Mouse (Mus musculus) heart, embryonic 11.5 days (tissue): ENCODE data around the gene Gm20547. TPM values are rescaled to one million over a fixed set of nuclear protein-coding genes. Genes with fewer than 3 reads are reported as not detected.
"Not testable (repeated sequence)": the region's sequence is repeated elsewhere in the genome, so short reads cannot be mapped to it uniquely, and the experiment has no call there.

Experiments
- ATAC-seq: fragments of 200-750 bp; cut with Nextera tagmentation; replicated peaks from 2 replicates; pipeline ENCODE4 v1.8.0; 2017; ENCODE audit warnings: moderate library complexity; ENCODE audit not compliant: insufficient number of reproducible peaks, low FRiP score, low TSS enrichment
- H3K27ac ChIP-seq: fragments of 300-500 bp; sonication (generic); 2 replicates; pipeline ENCODE4 v1.5.1; 2014; ENCODE audit warnings: mild to moderate bottlenecking, low read depth, low read length
- H3K27me3 ChIP-seq: fragments of 300-500 bp; sonication (generic); 2 replicates; pipeline ENCODE4 v1.6.1; 2014; ENCODE audit warnings: mild to moderate bottlenecking, low read length, mixed read lengths; ENCODE audit not compliant: control insufficient read depth, insufficient read depth
- H3K36me3 ChIP-seq: fragments of 300-500 bp; sonication (generic); 2 replicates; pipeline ENCODE4 v1.6.1; 2014; ENCODE audit warnings: mild to moderate bottlenecking, low read length, moderate library complexity, mixed read lengths; ENCODE audit not compliant: control insufficient read depth, insufficient read depth
- H3K4me1 ChIP-seq: fragments of 300-500 bp; sonication (generic); 2 replicates; pipeline ENCODE4 v1.6.1; 2014; ENCODE audit warnings: low read length; ENCODE audit not compliant: control insufficient read depth, insufficient read depth
- H3K4me2 ChIP-seq: fragments of 300-500 bp; sonication (generic); 2 replicates; pipeline ENCODE4 v1.6.1; 2014; ENCODE audit warnings: mild to moderate bottlenecking, moderate library complexity
- H3K4me3 ChIP-seq: fragments of 300-500 bp; sonication (generic); 2 replicates; pipeline ENCODE4 v1.5.1; 2014; ENCODE audit warnings: low read depth, low read length
- H3K9ac ChIP-seq: fragments of 300-500 bp; sonication (generic); 2 replicates; pipeline ENCODE4 v1.6.1; 2014; ENCODE audit warnings: mild to moderate bottlenecking, low read depth, low read length, moderate library complexity
- H3K9me3 ChIP-seq: fragments of 300-500 bp; sonication (generic); replicated peaks from 2 replicates; pipeline ENCODE4 v1.6.1; 2016; ENCODE audit warnings: low read length; ENCODE audit not compliant: control insufficient read depth
- WGBS: fragments of 180-500 bp; shearing (Covaris S2); extraction: QIAGEN DNeasy Blood & Tissue Kit; methylation state at CpG from one replicate; pipeline ENCODE4 v1.1.7; 2014; ENCODE audit not compliant: insufficient replicate concordance; 5-methylcytosine and 5-hydroxymethylcytosine counted together
- microRNA-seq: library from miRNA; unstranded; fragments of <30 nt; microRNA quantifications from one replicate; pipeline ENCODE4, GENCODE M21; 2016; ENCODE audit warnings: borderline number of aligned reads
- polyA plus RNA-seq: library from polyadenylated mRNA; unstranded; fragments of >200 nt; fragmentation: Nextera tagmentation; extraction: Ambion mirVana; gene quantifications from 2 replicates; pipeline ENCODE4 v1.2.1, GENCODE M21; 2014

Gm20547 gene
- polyA plus RNA-seq, 1 experiment from 2014 or later: not detected

DNA sequence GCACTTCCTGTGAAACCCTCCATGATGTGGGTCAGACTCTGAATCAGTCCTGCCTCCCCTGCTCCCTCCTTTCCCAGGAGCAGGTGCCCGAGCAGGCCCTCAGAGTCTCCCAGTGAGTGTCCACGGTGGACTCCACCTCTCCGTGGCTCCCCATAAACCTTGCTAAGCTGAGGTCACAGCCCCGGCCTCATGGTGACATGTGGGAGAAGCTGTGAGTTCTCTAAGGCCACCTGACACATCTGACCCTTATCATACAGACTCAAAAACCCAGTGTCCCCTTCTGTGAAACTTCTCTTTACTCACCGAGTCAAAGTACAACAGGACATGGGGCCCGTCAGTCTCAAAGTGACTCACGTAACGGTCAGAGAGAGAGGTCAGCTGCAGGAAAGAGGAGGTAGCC is 71.0 kb downstream of the Gm20547 start:
- H3K4me2 ChIP-seq, H3K36me3 ChIP-seq, H3K9me3 ChIP-seq, H3K4me1 ChIP-seq, H3K27ac ChIP-seq, H3K9ac ChIP-seq, ATAC-seq, H3K27me3 ChIP-seq, H3K4me3 ChIP-seq: not testable (repeated sequence)
- 75% methylated on average over 7 of the region's 8 CpGs for WGBS

DNA sequence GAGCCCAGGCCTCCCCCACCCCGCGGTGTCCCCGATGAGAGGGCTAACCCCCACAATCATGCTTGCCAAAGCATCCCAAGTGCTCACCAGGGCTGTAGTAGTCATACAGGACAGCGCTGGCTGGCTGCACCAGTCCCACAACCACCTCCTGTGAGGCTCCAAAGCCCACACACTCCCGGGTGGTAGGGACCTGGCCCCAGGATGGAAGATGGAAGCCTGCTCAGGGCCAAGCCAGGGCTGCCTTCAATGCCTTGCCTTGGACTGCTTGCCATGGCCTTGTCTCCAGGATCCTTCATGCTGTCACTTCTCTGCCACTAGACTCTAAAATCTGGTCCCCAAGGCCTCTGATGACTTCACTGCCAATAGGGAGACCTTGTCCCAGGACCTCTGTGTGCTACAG is 71.4 kb downstream of the Gm20547 start:
- not testable (repeated sequence) for H3K27me3 ChIP-seq, H3K4me1 ChIP-seq, H3K9me3 ChIP-seq, H3K4me3 ChIP-seq, H3K36me3 ChIP-seq, H3K4me2 ChIP-seq, H3K9ac ChIP-seq, H3K27ac ChIP-seq, ATAC-seq
- 80% methylated on average over 5 of the region's 5 CpGs for WGBS

DNA sequence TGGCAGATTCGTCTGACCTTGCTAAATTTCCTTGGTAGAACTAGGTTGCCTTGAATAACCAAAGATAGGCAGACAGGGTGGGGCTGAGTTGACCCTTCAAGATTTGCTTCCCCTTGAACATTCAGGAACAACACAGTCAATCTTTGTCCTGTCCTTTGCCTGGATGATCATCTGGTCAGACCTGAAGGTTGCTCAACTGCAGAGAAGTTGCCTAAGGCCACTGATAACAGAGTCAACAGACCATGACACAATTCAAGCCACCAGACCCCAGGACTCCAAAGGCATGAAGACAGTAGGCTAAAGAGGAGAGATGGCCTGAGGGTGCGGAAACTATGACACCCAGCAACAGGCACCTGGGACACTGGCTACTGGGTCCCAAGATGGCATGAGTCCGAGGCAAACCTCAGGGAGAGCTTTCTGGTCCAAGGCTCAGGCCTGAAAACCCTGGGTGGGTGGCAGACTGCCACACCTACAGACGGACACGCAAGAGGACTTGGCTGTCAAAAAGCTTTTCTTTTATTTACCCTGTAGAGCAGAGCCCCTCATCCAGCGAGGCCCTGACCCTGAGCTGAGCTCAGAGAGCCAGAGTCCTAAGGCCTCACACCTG is 73.1 kb downstream of the Gm20547 start:
- H3K9ac ChIP-seq: no peak overlapping the region
- WGBS: 80% methylated on average over 6 of the region's 6 CpGs
- no peaks in the 10 kb centered on the region for H3K27me3 ChIP-seq
- H3K4me2 ChIP-seq: no peak overlapping the region
- H3K27ac ChIP-seq: no peak overlapping the region
- H3K4me1 ChIP-seq: no peaks in the 10 kb centered on the region
- ATAC-seq: no peak
- H3K36me3 ChIP-seq: no peaks in the 10 kb centered on the region
- no peak overlapping the region for H3K4me3 ChIP-seq
- H3K9me3 ChIP-seq: peaks cover 4% of the 10 kb centered on the region

DNA sequence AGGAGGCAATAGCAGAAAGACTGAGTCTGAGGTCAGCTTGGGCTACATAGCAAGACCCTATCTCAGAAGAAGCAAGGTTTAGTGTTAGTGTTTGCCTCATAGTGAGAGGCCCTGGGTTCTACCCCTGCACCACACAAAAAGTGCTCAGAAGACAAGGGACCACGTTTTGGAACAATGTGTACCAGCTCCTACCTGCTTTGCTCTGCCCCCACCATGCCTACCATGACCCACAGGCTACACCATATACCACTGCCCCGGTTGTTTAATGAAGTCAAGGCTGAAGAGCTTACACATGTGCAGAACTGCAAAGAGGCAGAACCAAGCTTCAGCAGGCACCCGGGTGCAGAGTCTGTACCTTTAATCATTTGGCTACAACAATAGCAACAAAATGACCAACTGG is 74.7 kb downstream of the Gm20547 start:
- Histone ChIP-seq H3K4me1 (no peaks in the 10 kb centered on the region), H3K4me2 (no peak overlapping the region), H3K9me3 (peaks cover 4% of the 10 kb centered on the region), H3K36me3 (no peaks in the 10 kb centered on the region), H3K27ac (no peak overlapping the region), H3K27me3 (no peaks in the 10 kb centered on the region), H3K9ac (no peak overlapping the region), H3K4me3 (no peak overlapping the region)
- ATAC-seq: no peak
- WGBS: 57% methylated on average over 3 of the region's 3 CpGs

Small RNA genes lying within 50 kb of the gene (microRNA-seq; reads per million reads assigned to microRNA genes)
- gene Mir6970 (not detected), gene Mir6971 (1.2 reads per million, percentile 16 among the genes with 10 or more reads in this experiment), gene Mir6972 (not detected)

Other genes with a start within 250 kb of the Gm20547 start
- gene Fkbpl, start 237.3 kb downstream of the Gm20547 start, polyA plus RNA-seq: 10.9 and 11.4 TPM in 2 replicates
- gene Atf6b, start 234.9 kb downstream of the Gm20547 start, polyA plus RNA-seq: 41.0 and 49.8 TPM in 2 replicates
- gene Tnxb, start 211.5 kb downstream of the Gm20547 start, polyA plus RNA-seq: 0.24 and 0.27 TPM in 2 replicates
- gene C4b, start 138.2 kb downstream of the Gm20547 start, polyA plus RNA-seq: not detected in 2 replicates
- gene Cyp21a1, start 77.5 kb downstream of the Gm20547 start, polyA plus RNA-seq: not detected in 2 replicates
- 15.7 and 17.8 TPM in 2 replicates for gene Stk19, start 45.1 kb downstream of the Gm20547 start, polyA plus RNA-seq
- gene Dxo, start 45.0 kb downstream of the Gm20547 start, polyA plus RNA-seq: 37.3 and 38.7 TPM in 2 replicates
- gene Skiv2l, start 31.8 kb downstream of the Gm20547 start, polyA plus RNA-seq: 24.3 and 30.3 TPM in 2 replicates
- gene Nelfe, start 31.7 kb downstream of the Gm20547 start, polyA plus RNA-seq: 89.9 and 96.8 TPM in 2 replicates
- 0.65 and 2.5 TPM in 2 replicates for gene Cfb, start 19.5 kb downstream of the Gm20547 start, polyA plus RNA-seq
- 0.52 and 0.59 TPM in 2 replicates for gene Zbtb12, start 2.6 kb downstream of the Gm20547 start, polyA plus RNA-seq
- 0.70 and 0.94 TPM in 2 replicates for gene C2, start 16.2 kb upstream of the Gm20547 start, polyA plus RNA-seq
- gene Ehmt2, start 16.4 kb upstream of the Gm20547 start, polyA plus RNA-seq: 32.4 and 42.3 TPM in 2 replicates
- gene Slc44a4, start 32.4 kb upstream of the Gm20547 start, polyA plus RNA-seq: 0.10 and 0.13 TPM in 2 replicates
- 16.0 and 16.6 TPM in 2 replicates for gene Neu1, start 49.2 kb upstream of the Gm20547 start, polyA plus RNA-seq
- 0.48 and 0.50 TPM in 2 replicates for gene Hspa1b, start 77.2 kb upstream of the Gm20547 start, polyA plus RNA-seq
- not detected in 2 replicates for gene Gm20481, start 87.9 kb upstream of the Gm20547 start, polyA plus RNA-seq
- gene Hspa1a, start 90.1 kb upstream of the Gm20547 start, polyA plus RNA-seq: 1.9 and 2.5 TPM in 2 replicates
- gene Hspa1l, start 90.7 kb upstream of the Gm20547 start, polyA plus RNA-seq: 1.7 and 4.0 TPM in 2 replicates
- 162 and 169 TPM in 2 replicates for gene Lsm2, start 99.8 kb upstream of the Gm20547 start, polyA plus RNA-seq
- gene Vars, start 118.9 kb upstream of the Gm20547 start, polyA plus RNA-seq: 55.7 and 59.7 TPM in 2 replicates
- gene Vwa7, start 134.5 kb upstream of the Gm20547 start, polyA plus RNA-seq: 0.20 and 0.27 TPM in 2 replicates
- gene Sapcd1, start 146.0 kb upstream of the Gm20547 start, polyA plus RNA-seq: 1.8 and 2.1 TPM in 2 replicates
- gene Msh5, start 164.7 kb upstream of the Gm20547 start, polyA plus RNA-seq: 4.4 and 4.6 TPM in 2 replicates
- gene Clic1, start 167.9 kb upstream of the Gm20547 start, polyA plus RNA-seq: 86.4 and 228 TPM in 2 replicates
- 213 and 217 TPM in 2 replicates for gene Ddah2, start 177.0 kb upstream of the Gm20547 start, polyA plus RNA-seq
- gene Ly6g6c, start 183.3 kb upstream of the Gm20547 start, polyA plus RNA-seq: not detected in 2 replicates
- 1.4 and 1.8 TPM in 2 replicates for gene Mpig6b, start 184.1 kb upstream of the Gm20547 start, polyA plus RNA-seq
- 0.42 TPM in 1 of 2 replicates, not detected in the other for gene Ly6g6e, start 194.9 kb upstream of the Gm20547 start, polyA plus RNA-seq
- 2.0 and 2.2 TPM in 2 replicates for gene Ly6g6d, start 196.0 kb upstream of the Gm20547 start, polyA plus RNA-seq
- 1.8 TPM in 2 replicates for gene Ly6g6f, start 203.6 kb upstream of the Gm20547 start, polyA plus RNA-seq
- gene Abhd16a, start 207.2 kb upstream of the Gm20547 start, polyA plus RNA-seq: 47.4 and 51.2 TPM in 2 replicates
- gene Ly6g5c, start 226.2 kb upstream of the Gm20547 start, polyA plus RNA-seq: not detected in 2 replicates
- gene Ly6g5b, start 233.4 kb upstream of the Gm20547 start, polyA plus RNA-seq: 0.36 and 0.56 TPM in 2 replicates
- gene Gpank1, start 239.4 kb upstream of the Gm20547 start, polyA plus RNA-seq: 15.7 and 17.2 TPM in 2 replicates
- 221 and 222 TPM in 2 replicates for gene Csnk2b, start 240.0 kb upstream of the Gm20547 start, polyA plus RNA-seq
- gene D17H6S53E, start 244.3 kb upstream of the Gm20547 start, polyA plus RNA-seq: 8.4 and 10.8 TPM in 2 replicates